Mouse (Mus musculus) spleen, adult 18-20 months (tissue): ENCODE results near the gene Zc3h7a.

Source experiments
- DNase-seq, 2 experiments: peaks; one replicate each; pipeline ENCODE4 v3.0.0; 2022; ENCODE audit warnings: mixed read lengths in 2 of 2

Gene Zc3h7a

GRCm38 (mm10) chr16:11134348-11135344 lies 41.5 kb downstream of the Zc3h7a start, which contains the start of gene Txndc11:
Gene Txndc11 (minus strand): TSS chr16:11134650.
- DNase-seq = peak; percentile 100

- DNase-seq = no peak
Measured at GRCm38 (mm10) chr16:11133476-11134347, 42.5 kb downstream of the Zc3h7a start.

- no peak for DNase-seq
Measured at GRCm38 (mm10) chr16:11132839-11133238, 43.4 kb downstream of the Zc3h7a start.

- DNase-seq = no peak
Measured at GRCm38 (mm10) chr16:11128301-11128700, 47.9 kb downstream of the Zc3h7a start.

GRCm38 (mm10) chr16:11125371-11125770 lies 50.8 kb downstream of the Zc3h7a start:
- DNase-seq = no peak

- no peak for DNase-seq
Measured at GRCm38 (mm10) chr16:11124110-11124509, 52.1 kb downstream of the Zc3h7a start.

GRCm38 (mm10) chr16:11122625-11123024 lies 53.6 kb downstream of the Zc3h7a start:
- no peak for DNase-seq

GRCm38 (mm10) chr16:11109198-11109740 lies 66.9 kb downstream of the Zc3h7a start:
- no peak for DNase-seq

- no peak for DNase-seq
Measured at GRCm38 (mm10) chr16:11104905-11105304, 71.3 kb downstream of the Zc3h7a start.

- DNase-seq = no peak
Measured at GRCm38 (mm10) chr16:11097301-11097700, 78.9 kb downstream of the Zc3h7a start.

GRCm38 (mm10) chr16:11093717-11094386 lies 82.3 kb downstream of the Zc3h7a start:
- DNase-seq = no peak

GRCm38 (mm10) chr16:11092523-11092922 lies 83.7 kb downstream of the Zc3h7a start:
- no peak for DNase-seq

GRCm38 (mm10) chr16:11092061-11092460 lies 84.1 kb downstream of the Zc3h7a start:
- no peak for DNase-seq

- peak; percentile 44 to 61 for DNase-seq
Measured at GRCm38 (mm10) chr16:11090836-11091570, 85.2 kb downstream of the Zc3h7a start.

GRCm38 (mm10) chr16:11086856-11087588 lies 89.2 kb downstream of the Zc3h7a start:
- no peak for DNase-seq
